Mouse (Mus musculus): ENCODE measurements around the gene Ppp4r1.

The Ppp4r1 gene

GRCm38 (mm10) chr17:65800451-65800850, 18.1 kb downstream of the Ppp4r1 start:
- no peak for DNase-seq (ENCODE audit: extremely low spot score, low spot score)

GRCm38 (mm10) chr17:65802026-65802425, 19.7 kb downstream of the Ppp4r1 start:
- no peak for DNase-seq (ENCODE audit: extremely low spot score, low spot score)

GRCm38 (mm10) chr17:65805966-65806365, 23.6 kb downstream of the Ppp4r1 start:
- DNase-seq (ENCODE audit: extremely low spot score, low spot score): no peak

DNA sequence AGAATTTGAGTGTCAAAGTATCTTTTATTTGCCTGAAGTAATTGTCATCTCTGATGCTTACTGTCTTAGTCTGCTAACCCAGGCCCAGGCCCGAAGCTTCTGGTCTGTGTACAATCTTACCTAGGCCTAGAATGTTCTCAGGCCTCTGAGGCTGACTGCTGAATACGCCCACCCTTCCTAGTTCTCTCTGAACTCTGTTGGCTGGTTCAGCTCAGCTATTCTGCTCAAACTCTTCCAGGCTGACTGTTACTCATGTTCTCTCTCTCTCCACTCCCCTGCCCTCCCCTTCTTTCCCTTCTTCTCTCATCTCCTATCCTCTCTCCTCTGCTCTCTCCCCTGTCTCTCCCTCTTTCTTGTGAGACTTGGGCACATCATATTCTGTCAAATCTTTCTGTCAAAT, 24.0 kb downstream of the Ppp4r1 start:
- no peak for DNase-seq (ENCODE audit: extremely low spot score, low spot score)

DNA sequence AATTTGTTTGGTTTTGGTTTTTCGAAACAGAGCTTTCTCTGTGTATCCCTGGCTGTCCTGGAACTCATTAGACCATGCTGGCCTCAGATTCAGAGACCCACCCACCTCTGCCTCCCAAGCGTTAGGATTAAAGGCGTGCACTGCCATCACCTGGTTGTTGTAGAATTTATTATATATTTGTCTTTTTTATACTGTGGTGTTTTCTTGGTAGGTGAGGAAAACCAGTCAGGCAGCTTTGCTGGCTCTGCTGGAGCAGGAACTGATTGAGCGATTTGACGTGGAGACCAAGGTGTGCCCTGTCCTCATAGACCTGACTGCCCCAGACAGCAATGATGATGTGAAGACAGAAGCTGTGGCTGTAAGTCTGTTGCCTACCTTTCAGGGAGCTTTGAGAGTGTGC, 28.7 kb downstream of the Ppp4r1 start:
- no peak for DNase-seq (ENCODE audit: extremely low spot score, low spot score)

DNA sequence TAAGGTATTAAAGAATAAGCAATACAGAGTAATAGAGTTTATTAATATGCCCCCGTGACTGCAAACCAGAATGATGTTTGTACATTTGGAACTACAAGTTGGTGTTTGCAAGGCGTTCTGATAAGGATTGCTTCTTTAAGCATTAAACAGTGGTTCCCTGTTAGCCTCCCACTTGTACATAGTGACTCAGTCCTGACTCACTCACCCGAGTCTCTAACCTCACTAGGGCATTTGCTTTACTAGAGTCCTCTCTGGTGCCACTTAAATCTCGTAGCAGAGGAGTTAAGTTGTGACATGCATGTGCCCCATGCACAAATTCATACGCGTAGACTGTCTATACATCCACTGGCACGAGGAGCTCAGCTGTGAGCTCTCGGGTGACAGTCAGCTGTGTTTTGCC, 31.4 kb downstream of the Ppp4r1 start:
- no peak for DNase-seq (ENCODE audit: extremely low spot score, low spot score)

DNA sequence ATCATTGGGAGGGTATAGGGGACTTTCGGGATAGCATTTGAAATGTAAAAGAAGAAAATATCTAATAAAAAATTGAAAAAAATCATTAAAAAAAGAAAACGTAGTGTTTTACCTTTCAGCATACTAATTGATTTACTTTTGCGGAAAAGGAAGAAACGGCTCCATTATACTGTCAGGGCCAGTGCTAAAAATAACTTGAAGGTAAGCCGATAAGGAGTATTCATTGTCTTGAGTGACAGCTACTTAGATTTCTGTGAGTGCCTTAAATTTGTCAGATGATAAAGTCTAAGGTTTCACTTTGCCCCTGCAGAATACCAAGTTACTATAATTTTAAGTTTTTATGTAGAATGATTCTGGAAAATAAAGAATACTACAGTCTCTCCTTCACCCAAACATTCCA, 37.8 kb downstream of the Ppp4r1 start:
- DNase-seq (ENCODE audit: extremely low spot score, low spot score): no peak

DNA sequence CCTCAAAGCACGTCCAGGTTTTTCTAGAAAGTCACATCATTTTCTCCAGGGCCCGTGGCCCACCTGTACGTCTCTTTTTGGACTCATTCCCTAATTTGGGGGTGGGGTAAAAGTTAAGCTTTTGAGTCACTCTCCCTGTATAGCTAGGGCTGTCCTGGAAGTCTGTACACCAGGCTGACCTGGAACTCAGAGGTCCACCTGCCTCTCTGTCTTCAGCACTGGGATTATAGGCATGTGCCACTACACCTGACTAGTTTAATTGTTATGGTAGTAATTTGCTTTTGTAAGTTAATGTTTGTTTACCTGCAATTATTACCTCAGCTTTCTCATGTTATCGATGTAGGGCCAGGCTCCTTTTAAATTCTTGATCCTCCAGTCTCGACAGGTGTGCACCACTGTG, 40.0 kb downstream of the Ppp4r1 start:
- DNase-seq (ENCODE audit: extremely low spot score, low spot score): no peak

GRCm38 (mm10) chr17:65824246-65824645, 41.9 kb downstream of the Ppp4r1 start:
- DNase-seq (ENCODE audit: extremely low spot score, low spot score): no peak

- DNase-seq (ENCODE audit: extremely low spot score, low spot score): no peak
These were observed 43.9 kb downstream of the Ppp4r1 start for GRCm38 (mm10) chr17:65826257-65826656.

- DNase-seq (ENCODE audit: extremely low spot score, low spot score): no peak
These were observed 44.9 kb downstream of the Ppp4r1 start for GRCm38 (mm10) chr17:65827119-65827840.

DNA sequence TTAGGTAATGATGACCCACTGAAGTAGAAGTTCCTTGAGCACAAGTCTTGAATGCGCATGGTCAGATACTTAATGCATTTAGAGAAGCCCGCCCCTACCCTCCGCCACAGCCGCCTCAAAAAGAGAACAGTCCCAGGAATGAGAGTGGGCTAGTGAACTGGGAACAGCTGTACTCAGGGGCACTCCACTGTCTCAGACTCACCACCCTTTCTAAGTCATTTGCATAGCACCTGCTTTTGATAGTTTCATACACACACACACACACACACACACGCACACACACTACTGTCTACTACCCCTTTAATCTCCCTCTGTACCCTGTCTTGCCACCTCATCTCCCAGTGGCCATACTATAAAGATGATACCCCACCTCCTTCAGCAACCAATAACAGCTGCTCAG, 45.5 kb downstream of the Ppp4r1 start:
- no peak for DNase-seq (ENCODE audit: extremely low spot score, low spot score)

GRCm38 (mm10) chr17:65828951-65829350, 46.6 kb downstream of the Ppp4r1 start:
- no peak for DNase-seq (ENCODE audit: extremely low spot score, low spot score)

DNA sequence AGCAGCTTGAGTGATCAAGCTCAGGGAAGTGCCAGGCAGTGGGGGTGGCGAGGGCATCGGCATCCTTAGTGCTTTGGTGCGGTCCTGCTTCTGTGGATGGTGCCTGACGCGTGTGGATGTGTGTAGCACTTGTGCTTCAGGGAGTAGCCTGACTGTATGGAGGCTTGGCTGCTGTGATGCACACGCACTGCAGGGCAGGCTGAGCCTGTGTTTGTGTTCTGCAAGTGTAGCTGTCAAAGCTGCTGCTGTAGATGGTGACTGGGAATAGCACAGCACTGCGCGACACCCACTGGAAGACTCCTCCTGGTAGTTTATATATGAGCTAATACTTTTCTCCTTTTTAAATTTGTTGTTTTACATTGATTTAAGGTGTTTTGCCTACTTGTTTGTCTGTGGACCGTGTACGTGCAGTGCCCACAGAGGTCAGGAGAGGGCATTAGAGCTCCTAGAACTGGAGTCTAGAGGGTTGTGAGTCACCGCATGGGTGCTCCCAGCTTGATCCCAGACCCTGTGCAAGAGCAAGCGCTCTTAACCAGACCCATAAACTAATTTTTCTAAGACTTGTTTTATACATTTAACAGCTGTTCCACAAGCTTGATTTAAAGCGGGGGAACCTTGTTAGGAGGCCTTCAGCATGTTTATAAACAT, 48.0 kb downstream of the Ppp4r1 start:
- no peak for DNase-seq (ENCODE audit: extremely low spot score, low spot score)

DNA sequence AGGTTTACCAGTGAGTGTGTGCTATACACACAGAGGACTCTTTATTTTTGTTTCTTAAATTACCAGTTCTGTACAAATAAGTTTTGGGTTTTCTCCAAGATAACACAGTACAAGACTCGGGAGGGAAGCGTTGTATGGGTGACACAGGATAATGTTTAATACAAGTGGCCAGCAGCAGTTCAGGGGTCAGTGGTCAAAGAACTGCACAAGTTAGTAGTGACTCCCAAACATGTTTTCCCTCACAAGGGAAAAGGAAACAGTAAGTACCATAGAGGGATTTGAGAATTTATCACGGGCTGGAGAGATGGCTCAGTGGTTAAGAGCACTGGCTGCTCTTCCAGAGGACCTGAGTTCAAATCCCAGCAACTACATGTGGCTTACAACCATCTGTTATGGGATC, 51.5 kb downstream of the Ppp4r1 start:
- DNase-seq (ENCODE audit: extremely low spot score, low spot score): no peak

- no peak for DNase-seq (ENCODE audit: extremely low spot score, low spot score)
These were observed 54.4 kb downstream of the Ppp4r1 start for GRCm38 (mm10) chr17:65836746-65837145.

- DNase-seq (ENCODE audit: extremely low spot score, low spot score): no peak
These were observed 57.3 kb downstream of the Ppp4r1 start for GRCm38 (mm10) chr17:65839541-65840256.

DNA sequence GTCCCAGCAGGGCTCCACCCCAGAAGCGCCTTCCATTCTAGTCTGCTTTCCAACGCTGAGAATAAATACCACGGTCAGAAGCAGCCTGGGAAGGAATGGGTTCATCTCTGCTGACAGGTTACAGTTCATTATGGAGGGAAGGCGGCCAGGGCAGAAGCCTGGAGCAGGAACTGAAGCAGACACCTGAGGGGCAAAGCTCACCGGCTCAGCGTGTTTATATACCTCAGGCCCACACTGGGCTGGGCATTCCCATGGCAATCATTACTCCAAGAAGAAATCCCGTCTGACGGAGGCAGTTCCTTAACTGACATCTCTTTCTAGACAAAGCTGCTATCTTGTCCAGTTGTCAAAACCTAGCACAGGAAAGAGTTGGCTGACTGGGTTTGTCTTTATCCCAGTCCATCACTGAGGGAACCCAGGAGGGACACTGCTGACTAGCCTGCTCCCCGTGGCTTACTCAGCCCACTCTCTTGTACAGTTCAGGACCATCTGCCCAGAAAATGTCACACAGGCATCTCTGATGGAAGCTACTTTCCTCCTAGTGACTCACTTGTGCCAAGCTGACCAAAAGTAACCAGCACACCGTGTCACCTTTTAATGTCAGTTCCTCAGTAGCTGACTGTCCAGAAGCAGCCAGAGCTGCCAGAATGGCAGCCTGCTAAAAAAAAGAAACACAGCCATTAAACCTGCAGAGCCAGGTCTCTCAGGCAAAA, 60.5 kb downstream of the Ppp4r1 start:
- no peak for DNase-seq (ENCODE audit: extremely low spot score, low spot score)

DNA sequence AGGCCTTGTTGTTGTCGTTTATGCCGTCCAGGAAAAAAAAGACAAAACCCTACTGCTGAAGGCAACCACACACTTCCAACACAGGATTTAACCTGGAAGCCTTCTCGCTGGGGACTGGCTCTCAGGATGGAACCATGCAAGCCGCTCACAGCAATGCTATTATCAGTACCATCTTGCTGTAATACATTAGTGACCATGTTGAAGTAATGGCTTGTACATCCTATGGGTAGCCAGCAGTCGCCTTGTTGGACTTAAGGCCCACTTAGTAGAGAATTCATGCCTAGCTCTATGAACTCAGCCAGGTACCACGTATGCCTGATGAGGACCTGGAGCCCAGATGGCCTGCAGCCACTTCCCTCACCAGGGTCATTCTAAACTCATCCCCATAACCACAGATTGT, 63.0 kb downstream of the Ppp4r1 start:
- no peak for DNase-seq (ENCODE audit: extremely low spot score, low spot score)

DNA sequence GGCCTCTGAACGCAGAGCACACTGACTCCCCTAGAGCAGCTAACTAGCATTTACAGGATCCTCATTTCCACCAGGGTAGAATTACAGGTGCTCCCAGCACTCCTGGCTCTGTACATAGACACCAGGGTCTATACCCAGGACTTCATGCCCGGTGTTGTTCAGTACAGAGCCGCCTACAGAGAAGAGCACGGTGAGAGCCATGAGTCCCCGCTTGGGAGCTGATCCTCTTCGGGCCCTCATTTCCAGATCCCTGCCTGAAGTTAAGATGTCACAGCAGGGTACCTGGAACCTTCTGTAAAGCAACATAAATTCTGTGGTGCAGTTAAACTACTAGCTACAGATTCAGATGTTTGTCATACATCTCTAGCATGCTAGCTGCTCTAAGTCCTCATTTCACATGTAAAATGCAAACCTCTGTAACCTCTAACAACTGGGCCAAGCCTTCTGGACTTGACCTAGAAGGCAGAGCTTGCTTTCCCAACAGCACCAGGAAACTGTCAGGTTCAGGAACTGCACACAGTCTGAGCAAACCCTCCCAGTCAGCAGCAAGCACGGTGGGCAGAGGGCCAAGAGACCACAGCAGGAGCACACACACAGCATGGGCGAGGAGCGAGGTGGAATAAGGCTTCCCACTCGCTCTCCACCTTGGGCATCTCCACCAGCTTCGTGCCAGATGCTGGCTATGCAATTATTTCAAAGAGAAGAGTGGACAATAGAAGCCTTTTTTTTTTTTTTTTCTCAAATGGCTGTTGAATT, 65.5 kb downstream of the Ppp4r1 start:
- DNase-seq (ENCODE audit: extremely low spot score, low spot score): no peak

DNA sequence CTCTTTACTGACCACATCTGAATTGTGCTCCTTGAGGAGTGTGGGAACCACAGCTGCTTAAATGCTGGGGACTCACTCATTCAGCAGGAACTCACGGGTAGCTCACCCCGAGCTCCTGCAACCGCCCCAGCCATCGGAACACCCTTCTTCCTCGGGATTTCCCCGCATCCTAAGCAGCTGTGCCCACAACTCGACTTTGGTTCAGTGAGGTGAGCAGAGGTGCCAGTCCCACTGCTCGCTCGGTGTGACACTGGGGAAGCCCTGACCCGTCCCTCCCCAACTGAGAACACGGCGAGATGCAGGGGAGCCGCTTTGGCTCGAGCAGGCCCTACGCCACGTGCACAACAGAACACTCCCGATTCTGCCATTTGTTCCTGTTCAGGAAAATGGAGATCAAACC, 68.1 kb downstream of the Ppp4r1 start:
- no peak for DNase-seq (ENCODE audit: extremely low spot score, low spot score)
